Mouse (Mus musculus) embryonic facial prominence, embryonic 11.5 days (tissue): ENCODE measurements around the gene Miox. TPM values are rescaled to one million over a fixed set of nuclear protein-coding genes. Genes with fewer than 3 reads are reported as not detected.

Experiments
- ATAC-seq: fragments of 200-750 bp; cut with Nextera tagmentation; replicated peaks from 2 replicates; pipeline ENCODE4 v1.8.0; 2017; ENCODE audit warnings: low read depth; ENCODE audit not compliant: insufficient number of reproducible peaks, low FRiP score, low TSS enrichment
- DNase-seq: peaks from one replicate; pipeline ENCODE4 v3.0.0-alpha.2; 2015; ENCODE audit warnings: low spot score
- H3K27ac ChIP-seq: fragments of 300-500 bp; sonication (generic); replicated peaks from 2 replicates; pipeline ENCODE4 v1.5.1; 2014; ENCODE audit warnings: mild to moderate bottlenecking, low read depth, low read length, control low read depth
- H3K27me3 ChIP-seq: fragments of 300-500 bp; sonication (generic); 2 replicates; pipeline ENCODE4 v1.6.1; 2014; ENCODE audit warnings: mild to moderate bottlenecking, low read length, moderate library complexity, mixed read lengths; ENCODE audit not compliant: control insufficient read depth, insufficient read depth
- H3K36me3 ChIP-seq: fragments of 300-500 bp; sonication (generic); replicated peaks from 2 replicates; pipeline ENCODE4 v1.6.1; 2014; ENCODE audit warnings: low read depth, mild to moderate bottlenecking, low read length, moderate library complexity, mixed read lengths; ENCODE audit not compliant: control insufficient read depth, insufficient read depth
- H3K4me1 ChIP-seq: fragments of 300-500 bp; sonication (generic); 2 replicates; pipeline ENCODE4 v1.6.1; 2014; ENCODE audit warnings: low read length, mixed read lengths; ENCODE audit not compliant: control insufficient read depth, insufficient read depth
- H3K4me2 ChIP-seq: fragments of 300-500 bp; sonication (generic); 2 replicates; pipeline ENCODE4 v1.6.1; 2014; ENCODE audit warnings: low read depth, mild to moderate bottlenecking, control low read depth, low read length, moderate library complexity
- H3K4me3 ChIP-seq: fragments of 300-500 bp; sonication (generic); 2 replicates; pipeline ENCODE4 v1.5.1; 2014; ENCODE audit warnings: low read depth, low read length, control low read depth
- H3K9ac ChIP-seq: fragments of 300-500 bp; sonication (generic); replicated peaks from 2 replicates; pipeline ENCODE4 v1.6.1; 2014; ENCODE audit warnings: mild to moderate bottlenecking, control low read depth, low read length
- H3K9me3 ChIP-seq: fragments of 300-500 bp; sonication (generic); replicated peaks from 2 replicates; pipeline ENCODE4 v1.6.1; 2016; ENCODE audit warnings: mild to moderate bottlenecking, low read length, inconsistent platforms, mixed read lengths; ENCODE audit not compliant: control insufficient read depth
- WGBS: fragments of 180-500 bp; shearing (Covaris S2); extraction: QIAGEN DNeasy Blood & Tissue Kit; methylation state at CpG from one replicate; pipeline ENCODE4 v1.1.7; 2014; 5-methylcytosine and 5-hydroxymethylcytosine counted together
- polyA plus RNA-seq: library from polyadenylated mRNA; unstranded; fragments of >200 nt; fragmentation: Nextera tagmentation; extraction: Ambion mirVana; gene quantifications from 2 replicates; pipeline ENCODE4 v1.2.1, GENCODE M21; 2014

Miox gene
- polyA plus RNA-seq, 1 experiment from 2014 or later: not detected

GRCm38 (mm10) chr15:89340136-89340535 is 5.9 kb downstream of the Miox start:
- H3K27me3 ChIP-seq: no peaks in the 10 kb centered on the region
- no peaks in the 10 kb centered on the region for H3K4me1 ChIP-seq
- DNase-seq (no peak), ATAC-seq (no peak)
- H3K4me3 ChIP-seq: no peak overlapping the region
- no peak overlapping the region for H3K9ac ChIP-seq
- WGBS: 77% methylated on average over 3 of the region's 3 CpGs
- no peaks in the 10 kb centered on the region for H3K36me3 ChIP-seq
- H3K27ac ChIP-seq: no peak overlapping the region
- no peak overlapping the region for H3K4me2 ChIP-seq
- no peaks in the 10 kb centered on the region for H3K9me3 ChIP-seq

GRCm38 (mm10) chr15:89341678-89342077 is 7.5 kb downstream of the Miox start:
- no peak overlapping the region for H3K9ac ChIP-seq
- no peak overlapping the region for H3K4me3 ChIP-seq
- no peaks in the 10 kb centered on the region for H3K27me3 ChIP-seq
- WGBS: 28% methylated on average over 1 of the region's 1 CpGs
- no peaks in the 10 kb centered on the region for H3K4me1 ChIP-seq
- H3K9me3 ChIP-seq: no peaks in the 10 kb centered on the region
- no peak overlapping the region for H3K4me2 ChIP-seq
- H3K36me3 ChIP-seq: no peaks in the 10 kb centered on the region
- ATAC-seq (no peak), DNase-seq (no peak)
- no peak overlapping the region for H3K27ac ChIP-seq

GRCm38 (mm10) chr15:89343325-89343724 is 9.1 kb downstream of the Miox start:
- Histone ChIP-seq H3K4me1 (no peaks in the 10 kb centered on the region), H3K36me3 (no peaks in the 10 kb centered on the region), H3K9ac (no peak overlapping the region), H3K27ac (no peak overlapping the region), H3K27me3 (no peaks in the 10 kb centered on the region), H3K4me2 (no peak overlapping the region), H3K9me3 (no peaks in the 10 kb centered on the region), H3K4me3 (no peak overlapping the region)
- no peak for DNase-seq
- WGBS: 85% methylated on average over 3 of the region's 3 CpGs
- no peak for ATAC-seq

GRCm38 (mm10) chr15:89350447-89350846 is 16.2 kb downstream of the Miox start:
- no peak for DNase-seq

GRCm38 (mm10) chr15:89351302-89351701 is 17.1 kb downstream of the Miox start:
- 86% methylated on average over 15 of the region's 15 CpGs for WGBS
- ATAC-seq (no peak), DNase-seq (no peak)
- H3K27me3 ChIP-seq: no peaks in the 10 kb centered on the region
- no peak overlapping the region for H3K27ac ChIP-seq
- H3K4me3 ChIP-seq: no peak overlapping the region
- H3K36me3 ChIP-seq: peaks cover 8% of the 10 kb centered on the region
- no peak overlapping the region for H3K9ac ChIP-seq
- no peaks in the 10 kb centered on the region for H3K9me3 ChIP-seq
- no peaks in the 10 kb centered on the region for H3K4me1 ChIP-seq
- H3K4me2 ChIP-seq: no peak overlapping the region

More at GRCm38 (mm10) chr15:89350447-89350846, 16.2 kb downstream of the Miox start:
- Histone ChIP-seq H3K27ac (no peak overlapping the region), H3K36me3 (peaks cover 8% of the 10 kb centered on the region), H3K4me2 (no peak overlapping the region), H3K4me1 (no peaks in the 10 kb centered on the region), H3K9ac (no peak overlapping the region; the same call in 1 of the 2 replicates), H3K9me3 (no peaks in the 10 kb centered on the region), H3K27me3 (no peaks in the 10 kb centered on the region), H3K4me3 (no peak overlapping the region)
- no peak for ATAC-seq
- WGBS: 82% methylated on average over 5 of the region's 5 CpGs

GRCm38 (mm10) chr15:89352054-89352453 is 17.9 kb downstream of the Miox start:
- ATAC-seq: no peak
- Histone ChIP-seq H3K4me2 (no peak overlapping the region), H3K9ac (no peak overlapping the region), H3K9me3 (no peaks in the 10 kb centered on the region), H3K4me1 (no peaks in the 10 kb centered on the region), H3K4me3 (no peak overlapping the region), H3K27ac (no peak overlapping the region), H3K27me3 (no peaks in the 10 kb centered on the region), H3K36me3 (peaks cover 8% of the 10 kb centered on the region)
- no peak for DNase-seq
- WGBS: 94% methylated on average over 14 of the region's 14 CpGs

- Histone ChIP-seq H3K4me1 (no peaks in the 10 kb centered on the region), H3K36me3 (peaks cover 8% of the 10 kb centered on the region)
- no peak for ATAC-seq
These were observed 18.6 kb downstream of the Miox start for GRCm38 (mm10) chr15:89352795-89353194.

GRCm38 (mm10) chr15:89353837-89354236 is 19.6 kb downstream of the Miox start:
- no peak for DNase-seq
- Histone ChIP-seq H3K27ac (no peak overlapping the region), H3K4me2 (no peak overlapping the region), H3K4me1 (no peaks in the 10 kb centered on the region), H3K36me3 (peaks cover 8% of the 10 kb centered on the region), H3K9ac (no peak overlapping the region), H3K27me3 (no peaks in the 10 kb centered on the region), H3K4me3 (no peak overlapping the region), H3K9me3 (no peaks in the 10 kb centered on the region)
- no peak for ATAC-seq
- WGBS: 96% methylated on average over 16 of the region's 16 CpGs

More at GRCm38 (mm10) chr15:89352795-89353194, 18.6 kb downstream of the Miox start:
- Histone ChIP-seq H3K9me3 (no peaks in the 10 kb centered on the region), H3K9ac (no peak overlapping the region), H3K4me2 (no peak overlapping the region), H3K4me3 (no peak overlapping the region), H3K27me3 (no peaks in the 10 kb centered on the region), H3K27ac (no peak overlapping the region)
- DNase-seq: no peak
- WGBS: 97% methylated on average over 12 of the region's 12 CpGs
